Mouse (Mus musculus) ES-Bruce4 (cell line): Measurements from ENCODE around the gene Gm45716.

Experiments used
- CTCF ChIP-seq: IDR thresholded peaks from one replicate; pipeline ENCODE4 v1.8.1; 2011; ENCODE audit warnings: low read depth, low read length
- POLR2A ChIP-seq: IDR thresholded peaks from one replicate; pipeline ENCODE4 v1.8.1; 2011; ENCODE audit warnings: low read length; ENCODE audit not compliant: insufficient read depth

- TF ChIP-seq POLR2A (no peak), CTCF (no peak)
These were observed 32.0 kb upstream of the Gm45716 start for GRCm38 (mm10) chr11:90155466-90155865.
